ENCODE assay signal across 15 mouse cellular contexts in genomic region chrX:106197308-106197707, GRCm38 (mm10). TPM values are rescaled to one million over a fixed set of nuclear protein-coding genes. Genes with fewer than 3 reads are reported as not detected.
DNase-seq lines count a peak whose midpoint lies in the region; ATAC-seq and TF ChIP-seq lines count a peak whose summit lies in the region.
"Had no signal": no experiment of that assay in that cellular context is flagged by ENCODE, and none has a peak within 500 bp of the region (broad histone marks: within the 10 kb centered on the region; RNA-seq: fewer than 3 reads in every experiment).

No protein-coding gene starts in this region.

- no peak for TF ChIP-seq EP300 in liver, embryonic 14.5 days (IDR thresholded peaks at IDR 0.05; ENCODE audit: low read depth)

- peak; percentile 44 for TF ChIP-seq CTCF in liver, embryonic 14.5 days (IDR thresholded peaks at IDR 0.05; ENCODE audit: low read depth)

- H3K9ac ChIP-seq in limb, embryonic 11.5 days (ENCODE audit: low read length) = no peak overlapping the region
- no peak overlapping the region for H3K9ac ChIP-seq in liver, embryonic 14.5 days (replicated peaks)
- H3K9ac ChIP-seq: embryonic facial prominence, embryonic 12.5 days; forebrain, embryonic 13.5 days; liver, embryonic 15.5 days; neural tube, embryonic 12.5 days had no signal

- H3K36me3 ChIP-seq in limb, embryonic 11.5 days (ENCODE audit: control insufficient read depth, insufficient read depth, low read length) = peaks cover 11% of the 10 kb centered on the region; the same call in 1 of the 2 replicates
- peaks cover 96% of the 10 kb centered on the region for H3K36me3 ChIP-seq in limb, embryonic 10.5 days
- peaks cover 3% of the 10 kb centered on the region; the same call in 1 of the 2 replicates for H3K36me3 ChIP-seq in liver, embryonic 14.5 days (replicated peaks; ENCODE audit: control insufficient read depth, insufficient read depth, low read depth)

- no peaks in the 10 kb centered on the region for H3K27me3 ChIP-seq in limb, embryonic 11.5 days (ENCODE audit: control insufficient read depth, insufficient read depth, low read length)
- H3K27me3 ChIP-seq in limb, embryonic 10.5 days (ENCODE audit: low read depth, poor library complexity, severe bottlenecking) = 0 out of 2 replicates have a peak, but pooled peaks cover 5% of the 10 kb centered on the region
- H3K27me3 ChIP-seq in liver, embryonic 14.5 days (ENCODE audit: control insufficient read depth, insufficient read depth, low read length) = no peaks in the 10 kb centered on the region
- H3K27me3 ChIP-seq: embryonic facial prominence, embryonic 12.5 days; forebrain, embryonic 13.5 days; liver, embryonic 15.5 days; neural tube, embryonic 12.5 days had no signal

- no peaks in the 10 kb centered on the region for H3K9me3 ChIP-seq in limb, embryonic 11.5 days (ENCODE audit: control insufficient read depth, low read length)
- no peaks in the 10 kb centered on the region for H3K9me3 ChIP-seq in limb, embryonic 10.5 days (replicated peaks)
- no peaks in the 10 kb centered on the region for H3K9me3 ChIP-seq in liver, embryonic 14.5 days (ENCODE audit: control insufficient read depth, low read length)
- H3K9me3 ChIP-seq: embryonic facial prominence, embryonic 12.5 days; forebrain, embryonic 13.5 days; liver, embryonic 15.5 days; neural tube, embryonic 12.5 days had no signal

- peak; percentile 28 for DNase-seq in limb, embryonic 11.5 days (ENCODE audit: low spot score)
- DNase-seq in limb, embryonic 10.5 days (ENCODE audit: low spot score) = no peak
- DNase-seq in B cell, adult 2 months = peak; percentile 28 to 44
- DNase-seq in ES-CJ7 (ENCODE audit: low read depth, low spot score) = peak; percentile 33
- no peak for DNase-seq in liver, embryonic 14.5 days (ENCODE audit: low read depth in 3 of 3, low spot score in 3 of 3)
- DNase-seq in right cerebral cortex, postnatal 14 days = no peak
- no peak for DNase-seq in frontal cortex, postnatal 14 days (ENCODE audit: low spot score in 2 of 2)
- DNase-seq: adrenal gland, postnatal 36 days; cerebellum, adult 2 months; kidney, adult 18-20 months had no signal

- H3K4me3 ChIP-seq in limb, embryonic 11.5 days (ENCODE audit: low read depth, low read length) = no peak overlapping the region
- no peak overlapping the region for H3K4me3 ChIP-seq in limb, embryonic 10.5 days
- no peak overlapping the region for H3K4me3 ChIP-seq in liver, embryonic 14.5 days (ENCODE audit: insufficient read depth in 1 of 2, low read depth in 2 of 2, low read length in 2 of 2)
- H3K4me3 ChIP-seq: embryonic facial prominence, embryonic 12.5 days; forebrain, embryonic 13.5 days; liver, embryonic 15.5 days; neural tube, embryonic 12.5 days had no signal

- H3K27ac ChIP-seq in limb, embryonic 11.5 days (replicated peaks; ENCODE audit: low read depth, low read length) = no peak overlapping the region
- H3K27ac ChIP-seq in limb, embryonic 10.5 days = no peak overlapping the region
- H3K27ac ChIP-seq in liver, embryonic 14.5 days = no peak overlapping the region
- H3K27ac ChIP-seq: embryonic facial prominence, embryonic 12.5 days; forebrain, embryonic 13.5 days; liver, embryonic 15.5 days; neural tube, embryonic 12.5 days had no signal

- no peaks in the 10 kb centered on the region for H3K4me1 ChIP-seq in limb, embryonic 11.5 days (ENCODE audit: control insufficient read depth, insufficient read depth, low read length)
- H3K4me1 ChIP-seq in limb, embryonic 10.5 days = no peaks in the 10 kb centered on the region
- H3K4me1 ChIP-seq in liver, embryonic 14.5 days (replicated peaks; ENCODE audit: control insufficient read depth in 2 of 2, insufficient read depth in 2 of 2, low read length in 1 of 2) = no peaks in the 10 kb centered on the region
- H3K4me1 ChIP-seq: embryonic facial prominence, embryonic 12.5 days; forebrain, embryonic 13.5 days; liver, embryonic 15.5 days; neural tube, embryonic 12.5 days had no signal

- no peak overlapping the region for H3K4me2 ChIP-seq in limb, embryonic 11.5 days (ENCODE audit: low read depth, severe bottlenecking)
- H3K4me2 ChIP-seq in liver, embryonic 14.5 days (ENCODE audit: low read depth) = no peak overlapping the region
- H3K4me2 ChIP-seq: embryonic facial prominence, embryonic 12.5 days; forebrain, embryonic 13.5 days; liver, embryonic 15.5 days; neural tube, embryonic 12.5 days had no signal

- ATAC-seq in limb, embryonic 11.5 days (ENCODE audit: insufficient number of reproducible peaks, low FRiP score, low TSS enrichment, low read depth) = no peak
- no peak for ATAC-seq in liver, embryonic 14.5 days (ENCODE audit: insufficient read depth)
- ATAC-seq: forebrain, embryonic 13.5 days had no signal

- WGBS in limb, embryonic 11.5 days = 61% methylated on average over 5 of the region's 5 CpGs
- WGBS in limb, embryonic 10.5 days = 65% methylated on average over 5 of the region's 5 CpGs
- WGBS in liver, embryonic 14.5 days (ENCODE audit: insufficient replicate concordance) = 45% methylated on average over 5 of the region's 5 CpGs

RNA-seq across cellular contexts. Expression of gene Pgk1, which starts 10.4 kb away (rescaled TPM):
- 418 and 465 TPM in 2 replicates for polyA plus RNA-seq in limb, embryonic 11.5 days (2014; fragmentation: Nextera tagmentation; extraction: Ambion mirVana)
- polyA plus RNA-seq in limb, embryonic 10.5 days (2016; fragmentation: Nextera tagmentation; extraction: Ambion mirVana) = 468 and 544 TPM in 2 replicates
- polyA plus RNA-seq in liver, embryonic 14.5 days (2012; rRNA removed) = 99.2 and 148 TPM in 2 replicates
- 133 and 153 TPM in 2 replicates for polyA plus RNA-seq in liver, embryonic 14.5 days (2014; fragmentation: Nextera tagmentation; extraction: Ambion mirVana)

RNA-seq across cellular contexts. Expression of gene Taf9b, which starts 23.6 kb away (rescaled TPM):
- 8.2 and 10.8 TPM in 2 replicates for polyA plus RNA-seq in limb, embryonic 11.5 days (2014; fragmentation: Nextera tagmentation; extraction: Ambion mirVana)
- 6.1 and 7.6 TPM in 2 replicates for polyA plus RNA-seq in limb, embryonic 10.5 days (2016; fragmentation: Nextera tagmentation; extraction: Ambion mirVana)
- polyA plus RNA-seq in liver, embryonic 14.5 days (2012; rRNA removed) = 2.7 and 3.3 TPM in 2 replicates
- polyA plus RNA-seq in liver, embryonic 14.5 days (2014; fragmentation: Nextera tagmentation; extraction: Ambion mirVana) = 7.5 and 8.1 TPM in 2 replicates

RNA-seq across cellular contexts. Expression of gene Tlr13, which starts 54.3 kb away (rescaled TPM):
- 0.14 and 0.19 TPM in 2 replicates for polyA plus RNA-seq in limb, embryonic 11.5 days (2014; fragmentation: Nextera tagmentation; extraction: Ambion mirVana)
- 0.04 and 0.06 TPM in 2 replicates for polyA plus RNA-seq in limb, embryonic 10.5 days (2016; fragmentation: Nextera tagmentation; extraction: Ambion mirVana)
- 0.28 and 0.51 TPM in 2 replicates for polyA plus RNA-seq in liver, embryonic 14.5 days (2012; rRNA removed)
- 0.57 and 1.4 TPM in 2 replicates for polyA plus RNA-seq in liver, embryonic 14.5 days (2014; fragmentation: Nextera tagmentation; extraction: Ambion mirVana)

RNA-seq across cellular contexts. Expression of gene Fnd3c2, which starts 57.9 kb away (rescaled TPM):
- not detected in 2 replicates for polyA plus RNA-seq in limb, embryonic 11.5 days (2014; fragmentation: Nextera tagmentation; extraction: Ambion mirVana)
- not detected in 2 replicates for polyA plus RNA-seq in limb, embryonic 10.5 days (2016; fragmentation: Nextera tagmentation; extraction: Ambion mirVana)
- polyA plus RNA-seq in liver, embryonic 14.5 days (2012; rRNA removed) = not detected in 2 replicates
- polyA plus RNA-seq in liver, embryonic 14.5 days (2014; fragmentation: Nextera tagmentation; extraction: Ambion mirVana) = not detected in 2 replicates
- polyA plus RNA-seq: cerebellum, adult 2 months; embryonic facial prominence, embryonic 12.5 days; forebrain, embryonic 13.5 days; liver, embryonic 15.5 days; neural tube, embryonic 12.5 days; testis, adult 2 months had no signal

Comparison
In these comparisons a context has a peak if more than half of its experiments do, and no peak if none do; other contexts are left out.
1. DNase-seq: peak in limb, embryonic 11.5 days (single experiment), B cell, adult 2 months (2 of 2) and ES-CJ7 (single experiment); none in limb, embryonic 10.5 days (single experiment), liver, embryonic 14.5 days (0 of 3), right cerebral cortex, postnatal 14 days (single experiment) and frontal cortex, postnatal 14 days (0 of 2).